Comparison of ENCODE assay signal across 18 mouse cellular contexts in the genomic region with DNA sequence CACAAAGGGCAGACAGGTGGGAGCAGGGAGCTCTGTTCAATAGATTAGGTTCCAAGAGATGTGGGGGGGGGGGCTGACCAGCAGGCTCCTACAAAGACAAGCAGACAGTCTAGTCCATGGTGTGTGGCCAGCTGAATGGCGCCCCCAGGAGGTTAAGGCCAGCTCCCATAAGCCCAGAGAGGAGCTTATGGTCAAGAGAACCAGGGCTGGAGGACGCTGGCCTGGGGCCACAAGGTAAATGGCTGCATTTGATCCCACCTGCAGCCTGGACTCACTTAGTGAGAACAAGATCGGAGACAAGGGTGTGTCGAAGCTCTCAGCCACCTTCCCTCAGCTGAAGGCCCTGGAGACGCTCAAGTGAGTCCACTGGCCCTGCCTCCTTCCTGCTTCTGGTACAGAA. TPM values are rescaled to one million over a fixed set of nuclear protein-coding genes. Genes with fewer than 3 reads are reported as not detected.
A peak's percentile ranks its signal among the peaks of the same experiment; 100 is the strongest.
DNase-seq lines count a peak whose midpoint lies in the region; ATAC-seq and TF ChIP-seq lines count a peak whose summit lies in the region.
"Had no signal": no experiment of that assay in that cellular context is flagged by ENCODE, and none has a peak within 500 bp of the region (broad histone marks: within the 10 kb centered on the region; RNA-seq: fewer than 3 reads in every experiment).

No protein-coding gene starts in this region.

- 53% methylated on average over 5 of the region's 5 CpGs for WGBS in kidney, postnatal 0 days
- WGBS in lung, adult 2 months, result 53% methylated on average over 5 of the region's 5 CpGs

- H3K4me1 ChIP-seq in kidney, postnatal 0 days (replicated peaks; ENCODE audit: insufficient read depth, low read length), result no peaks in the 10 kb centered on the region
- H3K4me1 ChIP-seq in lung, adult 2 months (ENCODE audit: control insufficient read depth, insufficient read depth, low read length), result no peaks in the 10 kb centered on the region
- H3K4me1 ChIP-seq: midbrain, embryonic 12.5 days had no signal

- no peaks in the 10 kb centered on the region for H3K9me3 ChIP-seq in kidney, postnatal 0 days (replicated peaks; ENCODE audit: low read length)
- H3K9me3 ChIP-seq: heart, embryonic 12.5 days; limb, embryonic 15.5 days; midbrain, embryonic 12.5 days had no signal

- no peak for ATAC-seq in kidney, postnatal 0 days (replicated peaks; ENCODE audit: low FRiP score, low read depth)
- ATAC-seq: forebrain, embryonic 14.5 days; Patski had no signal

- TF ChIP-seq POLR2A in lung, adult 2 months (IDR thresholded peaks at IDR 0.05; ENCODE audit: borderline replicate concordance, extremely low read depth, low read depth, low read length), result no peak

- peak; percentile 4 for DNase-seq in embryo, embryonic 10.5 days (ENCODE audit: low spot score)
- no peak for DNase-seq in embryo, embryonic 9.5 days (ENCODE audit: extremely low spot score)
- DNase-seq in kidney, postnatal 0 days (ENCODE audit: low spot score), result no peak
- DNase-seq in kidney, adult 18-20 months, result no peak
- DNase-seq in lung, postnatal 36 days, result peak; percentile 40
- no peak for DNase-seq in lung, adult 2 months
- peak; percentile 60 to 63 for DNase-seq in spleen, postnatal 36 days (ENCODE audit: low spot score in 2 of 2)
- no peak for DNase-seq in layer of hippocampus, postnatal 25 days (ENCODE audit: extremely low spot score in 1 of 2, low spot score in 1 of 2)
- DNase-seq: cerebellum, postnatal 14 days; layer of hippocampus, postnatal 36 days; right cerebral cortex, postnatal 25 days; thymus, postnatal 4 days had no signal

- no peak overlapping the region for H3K4me3 ChIP-seq in kidney, postnatal 0 days (replicated peaks; ENCODE audit: low read depth, low read length)
- H3K4me3 ChIP-seq in lung, adult 2 months (replicated peaks; ENCODE audit: extremely low read depth, low read depth, low read length), result no peak overlapping the region
- H3K4me3 ChIP-seq: erythroblast, embryonic 14.5 days; heart, embryonic 12.5 days; limb, embryonic 15.5 days; midbrain, embryonic 12.5 days had no signal

- no peak overlapping the region for H3K4me2 ChIP-seq in kidney, postnatal 0 days (ENCODE audit: low read length)
- H3K4me2 ChIP-seq: heart, embryonic 12.5 days; limb, embryonic 15.5 days; midbrain, embryonic 12.5 days had no signal

- H3K27ac ChIP-seq in kidney, postnatal 0 days, result no peak overlapping the region
- H3K27ac ChIP-seq: limb, embryonic 15.5 days; midbrain, embryonic 12.5 days had no signal

- no peak overlapping the region for H3K9ac ChIP-seq in kidney, postnatal 0 days (ENCODE audit: low read depth, low read length)
- H3K9ac ChIP-seq: heart, embryonic 12.5 days; limb, embryonic 15.5 days; midbrain, embryonic 12.5 days had no signal

- no peaks in the 10 kb centered on the region for H3K27me3 ChIP-seq in kidney, postnatal 0 days (ENCODE audit: insufficient read depth, low read length)
- H3K27me3 ChIP-seq: heart, embryonic 12.5 days; limb, embryonic 15.5 days; midbrain, embryonic 12.5 days; Patski had no signal

- peak; percentile 37; the same call in 1 of the 2 replicates for TF ChIP-seq CTCF in kidney, postnatal 0 days (IDR thresholded peaks at IDR 0.05; ENCODE audit: low read depth)
- TF ChIP-seq CTCF in lung, adult 2 months (IDR thresholded peaks at IDR 0.05; ENCODE audit: insufficient read depth, low read length), result no peak

- no peaks in the 10 kb centered on the region for H3K36me3 ChIP-seq in kidney, postnatal 0 days (ENCODE audit: insufficient read depth, low read length)
- H3K36me3 ChIP-seq: heart, embryonic 12.5 days; limb, embryonic 15.5 days; midbrain, embryonic 12.5 days had no signal

RNA-seq across cellular contexts. Expression of a gene that starts 24.8 kb away (rescaled TPM):
- polyA plus RNA-seq in kidney, postnatal 0 days (2015; fragmentation: Nextera tagmentation; extraction: Ambion mirVana), result 17.3 and 21.7 TPM in 2 replicates
- 56.1 and 59.5 TPM in 2 replicates for polyA plus RNA-seq in lung, adult 2 months (2012; rRNA removed)
- total RNA-seq in layer of hippocampus, postnatal 25 days (2021), result 10 to 100 TPM; 57.1 to 58.3 TPM

RNA-seq across cellular contexts. Expression of a gene that starts 27.1 kb away (rescaled TPM):
- polyA plus RNA-seq in kidney, postnatal 0 days (2015; fragmentation: Nextera tagmentation; extraction: Ambion mirVana), result 32.5 and 35.0 TPM in 2 replicates
- polyA plus RNA-seq in lung, adult 2 months (2012; rRNA removed), result 12.7 and 18.3 TPM in 2 replicates
- 10 to 100 TPM; 97.5 to 98.9 TPM for total RNA-seq in layer of hippocampus, postnatal 25 days (2021)

RNA-seq across cellular contexts. Expression of a gene that starts 38.2 kb away (rescaled TPM):
- polyA plus RNA-seq in kidney, postnatal 0 days (2015; fragmentation: Nextera tagmentation; extraction: Ambion mirVana), result 0.93 and 0.95 TPM in 2 replicates
- polyA plus RNA-seq in lung, adult 2 months (2012; rRNA removed), result 13.2 and 13.3 TPM in 2 replicates
- not detected for total RNA-seq in layer of hippocampus, postnatal 25 days (2021)
- polyA plus RNA-seq: erythroblast, embryonic 14.5 days had no signal

Comparison
In these comparisons a context has a peak if more than half of its experiments do, and no peak if none do; other contexts are left out.
1. DNase-seq: peak in embryo, embryonic 10.5 days (single experiment), lung, postnatal 36 days (single experiment) and spleen, postnatal 36 days (2 of 2); none in embryo, embryonic 9.5 days (single experiment), kidney, postnatal 0 days (single experiment), kidney, adult 18-20 months (single experiment), lung, adult 2 months (single experiment) and layer of hippocampus, postnatal 25 days (0 of 2).